Mouse (Mus musculus): ENCODE measurements at regions not wholly inside any gene's neighbourhood (a gene's known extent, or its start where the extent isn't known, plus 50 kb on each side); places are given as distances from the start of the nearest gene placed in this dataset.
A peak's percentile ranks its signal among the peaks of the same experiment; 100 is the strongest.

DNA sequence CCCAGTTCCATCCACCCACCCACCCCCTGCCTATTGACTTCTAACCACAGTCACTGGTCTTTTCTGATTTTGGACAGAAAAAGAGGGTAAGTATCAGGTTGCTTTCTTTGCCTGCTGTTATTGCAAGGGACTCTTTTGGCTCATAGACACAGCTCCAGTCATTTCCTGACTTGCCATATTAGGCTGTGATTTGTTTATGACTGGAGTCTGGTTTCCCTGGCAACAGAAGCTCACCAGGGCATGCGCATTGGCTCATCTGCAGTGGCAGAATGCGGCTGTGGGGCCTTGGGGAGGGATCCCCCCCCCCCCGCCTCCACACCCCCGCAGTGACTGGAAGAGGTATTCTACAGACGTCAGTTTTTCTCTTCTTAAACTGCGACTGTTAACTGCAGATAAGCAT is 65.9 kb downstream of the Cdr1 start:
- ATAC-seq, result no peak
- 33% methylated on average over 6 of the region's 6 CpGs for WGBS

DNA sequence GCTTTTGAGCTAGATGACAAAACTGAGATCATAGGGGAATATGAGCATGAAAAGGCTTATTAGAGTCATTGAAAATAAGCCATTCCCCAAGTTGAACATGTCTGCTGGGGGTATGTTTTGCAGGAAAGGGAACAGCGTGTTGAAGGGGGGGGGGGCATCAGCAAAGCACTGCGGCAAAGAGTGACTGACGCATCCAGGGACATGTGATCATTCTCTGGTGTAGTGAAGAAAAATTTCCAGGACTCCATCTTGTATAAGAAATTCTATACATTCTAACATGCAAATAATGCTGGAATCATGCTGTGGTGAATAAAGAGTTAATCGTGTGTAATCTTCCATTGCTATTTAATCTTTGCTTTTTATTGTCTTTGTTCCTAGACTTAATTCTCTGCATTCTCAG is 68.0 kb downstream of the Cdr1 start:
- Histone ChIP-seq H3K4me3 (ENCODE audit: low read depth, low read length) (peak overlapping the region; percentile 39), H3K4me2 (ENCODE audit: low read length) (peak overlapping the region; percentile 29), H3K9me3 (replicated peaks; ENCODE audit: control insufficient read depth, low read length, poor library complexity, severe bottlenecking) (no peaks in the 10 kb centered on the region), H3K27ac (ENCODE audit: low read length) (peak overlapping the region; percentile 58; the same call in 1 of the 2 replicates), H3K27me3 (ENCODE audit: control insufficient read depth, insufficient read depth, low read depth, low read length) (no peaks in the 10 kb centered on the region), H3K9ac (ENCODE audit: low read depth, low read length) (no peak overlapping the region), H3K4me1 (ENCODE audit: control insufficient read depth, insufficient read depth, low read length) (0 out of 2 replicates have a peak, but pooled peaks cover 3% of the 10 kb centered on the region), H3K36me3 (ENCODE audit: control insufficient read depth, insufficient read depth, low read length) (peaks cover 3% of the 10 kb centered on the region; the same call in 1 of the 2 replicates)
- 34% methylated on average over 4 of the region's 4 CpGs for WGBS
- peak; percentile 50; the same call in 1 of the 2 replicates for ATAC-seq

More for the DNA sequence above, 65.9 kb downstream of the Cdr1 start:
- Histone ChIP-seq H3K9me3 (replicated peaks; ENCODE audit: control insufficient read depth, low read length, poor library complexity, severe bottlenecking) (no peaks in the 10 kb centered on the region), H3K27ac (ENCODE audit: low read length) (no peak overlapping the region), H3K4me3 (ENCODE audit: low read depth, low read length) (no peak overlapping the region), H3K4me1 (ENCODE audit: control insufficient read depth, insufficient read depth, low read length) (0 out of 2 replicates have a peak, but pooled peaks cover 3% of the 10 kb centered on the region), H3K4me2 (ENCODE audit: low read length) (peak overlapping the region; percentile 21; the same call in 1 of the 2 replicates), H3K27me3 (ENCODE audit: control insufficient read depth, insufficient read depth, low read depth, low read length) (no peaks in the 10 kb centered on the region), H3K9ac (ENCODE audit: low read depth, low read length) (no peak overlapping the region), H3K36me3 (ENCODE audit: control insufficient read depth, insufficient read depth, low read length) (peaks cover 3% of the 10 kb centered on the region; the same call in 1 of the 2 replicates)

DNA sequence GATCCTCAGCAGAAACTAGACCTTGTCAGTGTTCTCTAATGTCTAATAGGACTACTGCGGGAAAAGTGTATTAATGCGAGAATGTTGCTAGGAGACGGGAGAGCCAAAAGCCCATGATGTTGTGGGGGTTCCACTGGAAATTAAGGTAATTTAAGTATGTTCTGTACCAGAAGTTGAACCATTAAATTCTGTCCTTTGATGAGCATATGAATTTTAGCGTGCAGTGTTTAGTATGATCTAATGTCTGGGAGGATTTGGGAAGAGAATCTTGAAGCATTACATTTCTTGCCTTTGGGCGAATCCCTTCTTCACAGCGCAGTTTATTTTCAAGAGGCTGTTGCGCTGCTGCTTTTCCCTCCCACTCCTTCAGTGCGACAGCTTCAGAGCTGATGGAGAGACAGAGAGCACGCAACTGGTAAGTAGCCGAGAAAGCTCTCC is 69.3 kb downstream of the Cdr1 start:
- peak overlapping the region; percentile 41; the same call in 1 of the 2 replicates for H3K9ac ChIP-seq (ENCODE audit: low read depth, low read length)
- 24% methylated on average over 10 of the region's 10 CpGs for WGBS

More for the DNA sequence above, 69.3 kb downstream of the Cdr1 start:
- Histone ChIP-seq H3K27ac (ENCODE audit: low read length) (peak overlapping the region; percentile 69), H3K9me3 (replicated peaks; ENCODE audit: control insufficient read depth, low read length, poor library complexity, severe bottlenecking) (no peaks in the 10 kb centered on the region), H3K36me3 (ENCODE audit: control insufficient read depth, insufficient read depth, low read length) (peaks cover 3% of the 10 kb centered on the region; the same call in 1 of the 2 replicates), H3K27me3 (ENCODE audit: control insufficient read depth, insufficient read depth, low read depth, low read length) (no peaks in the 10 kb centered on the region), H3K4me1 (ENCODE audit: control insufficient read depth, insufficient read depth, low read length) (0 out of 2 replicates have a peak, but pooled peaks cover 3% of the 10 kb centered on the region), H3K4me3 (ENCODE audit: low read depth, low read length) (peak overlapping the region; percentile 39), H3K4me2 (ENCODE audit: low read length) (peak overlapping the region; percentile 34)
- peak; percentile 89 for ATAC-seq

Measured in midbrain, embryonic 16.5 days (tissue).